Mouse (Mus musculus): Measurements from ENCODE around the gene Sergef. TPM values are rescaled to one million over a fixed set of nuclear protein-coding genes. Genes with fewer than 3 reads are reported as not detected.

The Sergef gene
- polyA plus RNA-seq, 1 experiment from 2014 or later, result 45.6 TPM

GRCm38 (mm10) chr7:46548124-46548523 is 91.5 kb downstream of the Sergef start:
- ATAC-seq (replicated peaks), result no peak
- H3K4me1 ChIP-seq, result peaks cover 15% of the 10 kb centered on the region; the same call in 1 of the 2 replicates
- no peak overlapping the region for H3K4me3 ChIP-seq
- no peak overlapping the region for H3K27ac ChIP-seq
- no peak overlapping the region for H3K4me2 ChIP-seq
- no peaks in the 10 kb centered on the region for H3K9me3 ChIP-seq
- H3K9ac ChIP-seq, result no peak overlapping the region
- 88% methylated on average over 3 of the region's 3 CpGs for WGBS
- H3K27me3 ChIP-seq (replicated peaks), result no peaks in the 10 kb centered on the region
- H3K36me3 ChIP-seq (replicated peaks), result no peaks in the 10 kb centered on the region

- Histone ChIP-seq H3K4me3 (no peak overlapping the region), H3K27me3 (replicated peaks) (no peaks in the 10 kb centered on the region), H3K4me1 (peaks cover 14% of the 10 kb centered on the region; the same call in 1 of the 2 replicates), H3K9me3 (no peaks in the 10 kb centered on the region), H3K4me2 (no peak overlapping the region), H3K36me3 (replicated peaks) (no peaks in the 10 kb centered on the region), H3K9ac (no peak overlapping the region), H3K27ac (no peak overlapping the region)
- WGBS, result 94% methylated on average over 3 of the region's 3 CpGs
- no peak for ATAC-seq (replicated peaks)
Measured at GRCm38 (mm10) chr7:46547642-46548041, 92.0 kb downstream of the Sergef start.

- no peaks in the 10 kb centered on the region for H3K36me3 ChIP-seq (replicated peaks)
- no peak for ATAC-seq (replicated peaks)
- 61% methylated on average over 4 of the region's 4 CpGs for WGBS
Measured at GRCm38 (mm10) chr7:46546539-46546938, 93.1 kb downstream of the Sergef start.

GRCm38 (mm10) chr7:46544195-46544641 is 95.4 kb downstream of the Sergef start:
- no peaks in the 10 kb centered on the region for H3K36me3 ChIP-seq (replicated peaks)
- no peak overlapping the region for H3K4me3 ChIP-seq
- WGBS, result 65% methylated on average over 12 of the region's 12 CpGs
- H3K4me1 ChIP-seq, result peaks cover 5% of the 10 kb centered on the region; the same call in 1 of the 2 replicates
- peak; percentile 75 for ATAC-seq (replicated peaks)
- no peak overlapping the region for H3K4me2 ChIP-seq
- H3K27me3 ChIP-seq (replicated peaks), result no peaks in the 10 kb centered on the region
- H3K27ac ChIP-seq, result no peak overlapping the region
- H3K9ac ChIP-seq, result no peak overlapping the region
- H3K9me3 ChIP-seq, result no peaks in the 10 kb centered on the region

More at GRCm38 (mm10) chr7:46546539-46546938, 93.1 kb downstream of the Sergef start:
- no peak overlapping the region for H3K9ac ChIP-seq
- H3K4me3 ChIP-seq, result no peak overlapping the region
- no peak overlapping the region for H3K4me2 ChIP-seq
- H3K27ac ChIP-seq, result no peak overlapping the region
- H3K9me3 ChIP-seq, result no peaks in the 10 kb centered on the region
- H3K4me1 ChIP-seq, result peaks cover 5% of the 10 kb centered on the region; the same call in 1 of the 2 replicates
- no peaks in the 10 kb centered on the region for H3K27me3 ChIP-seq (replicated peaks)

GRCm38 (mm10) chr7:46542117-46542516 is 97.5 kb downstream of the Sergef start:
- no peaks in the 10 kb centered on the region for H3K27me3 ChIP-seq (replicated peaks)
- H3K9ac ChIP-seq, result no peak overlapping the region
- H3K27ac ChIP-seq, result no peak overlapping the region
- H3K4me3 ChIP-seq, result no peak overlapping the region
- H3K9me3 ChIP-seq, result no peaks in the 10 kb centered on the region
- ATAC-seq (replicated peaks), result no peak
- no peak overlapping the region for H3K4me2 ChIP-seq
- 95% methylated on average over 3 of the region's 3 CpGs for WGBS
- H3K4me1 ChIP-seq, result peaks cover 5% of the 10 kb centered on the region; the same call in 1 of the 2 replicates
- H3K36me3 ChIP-seq (replicated peaks), result no peaks in the 10 kb centered on the region

GRCm38 (mm10) chr7:46540616-46541015 is 99.0 kb downstream of the Sergef start:
- no peaks in the 10 kb centered on the region for H3K9me3 ChIP-seq
- H3K9ac ChIP-seq, result no peak overlapping the region
- H3K27ac ChIP-seq, result no peak overlapping the region
- no peaks in the 10 kb centered on the region for H3K27me3 ChIP-seq (replicated peaks)
- 84% methylated on average over 1 of the region's 1 CpGs for WGBS
- no peak for ATAC-seq (replicated peaks)
- H3K36me3 ChIP-seq (replicated peaks), result no peaks in the 10 kb centered on the region
- H3K4me3 ChIP-seq, result no peak overlapping the region
- no peak overlapping the region for H3K4me2 ChIP-seq
- H3K4me1 ChIP-seq, result peaks cover 11% of the 10 kb centered on the region

- Histone ChIP-seq H3K4me3 (no peak overlapping the region), H3K27me3 (replicated peaks) (no peaks in the 10 kb centered on the region), H3K4me1 (peaks cover 20% of the 10 kb centered on the region), H3K9me3 (no peaks in the 10 kb centered on the region), H3K36me3 (replicated peaks) (no peaks in the 10 kb centered on the region), H3K27ac (peak overlapping the region; percentile 4; the same call in 1 of the 2 replicates), H3K4me2 (no peak overlapping the region), H3K9ac (no peak overlapping the region)
- WGBS, result 87% methylated on average over 9 of the region's 9 CpGs
- ATAC-seq (replicated peaks), result no peak
Measured at GRCm38 (mm10) chr7:46536456-46537097, 103.0 kb downstream of the Sergef start.

- Histone ChIP-seq H3K27me3 (replicated peaks) (no peaks in the 10 kb centered on the region), H3K27ac (peak overlapping the region; percentile 83), H3K9me3 (no peaks in the 10 kb centered on the region), H3K4me3 (no peak overlapping the region), H3K9ac (no peak overlapping the region), H3K36me3 (replicated peaks) (no peaks in the 10 kb centered on the region), H3K4me2 (peak overlapping the region; percentile 22; the same call in 1 of the 2 replicates), H3K4me1 (peaks cover 22% of the 10 kb centered on the region)
- 6% methylated on average over 10 of the region's 10 CpGs for WGBS
- peak; percentile 94 for ATAC-seq (replicated peaks)
Measured at GRCm38 (mm10) chr7:46535429-46535799, 104.2 kb downstream of the Sergef start.

GRCm38 (mm10) chr7:46534767-46535428 is 104.7 kb downstream of the Sergef start:
- ATAC-seq (replicated peaks), result peak; percentile 51
- Histone ChIP-seq H3K36me3 (replicated peaks) (no peaks in the 10 kb centered on the region), H3K4me3 (no peak overlapping the region), H3K4me1 (peaks cover 27% of the 10 kb centered on the region), H3K9me3 (no peaks in the 10 kb centered on the region), H3K4me2 (no peak overlapping the region), H3K9ac (no peak overlapping the region), H3K27me3 (replicated peaks) (no peaks in the 10 kb centered on the region), H3K27ac (peak overlapping the region; percentile 83)
- 75% methylated on average over 11 of the region's 11 CpGs for WGBS

- no peaks in the 10 kb centered on the region for H3K36me3 ChIP-seq (replicated peaks)
- no peak overlapping the region for H3K4me3 ChIP-seq
- H3K4me2 ChIP-seq, result no peak overlapping the region
- H3K4me1 ChIP-seq, result peaks cover 29% of the 10 kb centered on the region
- H3K27me3 ChIP-seq (replicated peaks), result no peaks in the 10 kb centered on the region
- H3K9ac ChIP-seq, result no peak overlapping the region
- no peak overlapping the region for H3K27ac ChIP-seq
- 84% methylated on average over 11 of the region's 11 CpGs for WGBS
- ATAC-seq (replicated peaks), result no peak
- no peaks in the 10 kb centered on the region for H3K9me3 ChIP-seq
Measured at GRCm38 (mm10) chr7:46533518-46533917, 106.1 kb downstream of the Sergef start.

GRCm38 (mm10) chr7:46531345-46531744 is 108.3 kb downstream of the Sergef start:
- H3K4me3 ChIP-seq, result no peak overlapping the region
- no peaks in the 10 kb centered on the region for H3K36me3 ChIP-seq (replicated peaks)
- WGBS, result 82% methylated on average over 5 of the region's 5 CpGs
- no peaks in the 10 kb centered on the region for H3K27me3 ChIP-seq (replicated peaks)
- H3K4me1 ChIP-seq, result peaks cover 29% of the 10 kb centered on the region
- H3K27ac ChIP-seq, result no peak overlapping the region
- ATAC-seq (replicated peaks), result no peak
- no peaks in the 10 kb centered on the region for H3K9me3 ChIP-seq
- H3K9ac ChIP-seq, result no peak overlapping the region
- no peak overlapping the region for H3K4me2 ChIP-seq

GRCm38 (mm10) chr7:46529930-46530329 is 109.7 kb downstream of the Sergef start:
- Histone ChIP-seq H3K4me2 (no peak overlapping the region), H3K4me3 (no peak overlapping the region), H3K27me3 (replicated peaks) (no peaks in the 10 kb centered on the region), H3K36me3 (replicated peaks) (no peaks in the 10 kb centered on the region), H3K9ac (no peak overlapping the region), H3K27ac (peak overlapping the region; percentile 52; the same call in 1 of the 2 replicates), H3K9me3 (no peaks in the 10 kb centered on the region), H3K4me1 (peaks cover 16% of the 10 kb centered on the region)
- WGBS, result 45% methylated on average over 8 of the region's 8 CpGs
- 0 out of 2 replicates have a peak, but pooled peaks have one; percentile 43 for ATAC-seq (replicated peaks)

All from midbrain, embryonic 15.5 days (tissue).